Mouse (Mus musculus) lung, embryonic 14.5 days (tissue): Measurements from ENCODE around the gene Map3k20. TPM values are rescaled to one million over a fixed set of nuclear protein-coding genes. Genes with fewer than 3 reads are reported as not detected.
A peak's percentile ranks its signal among the peaks of the same experiment; 100 is the strongest.

ENCODE experiments used
- ATAC-seq: fragments of 200-750 bp; cut with Nextera tagmentation; 2 replicates; pipeline ENCODE4 v1.8.0; 2017; ENCODE audit warnings: mild to moderate bottlenecking, moderate TSS enrichment, moderate library complexity; ENCODE audit not compliant: insufficient read depth
- DNase-seq: peaks from one replicate; pipeline ENCODE4 v3.0.0-alpha.2; 2015
- H3K27ac ChIP-seq: fragments of 300-500 bp; sonication (generic); 2 replicates; pipeline ENCODE4 v1.5.1; 2014; ENCODE audit warnings: low read depth, mild to moderate bottlenecking, moderate library complexity
- H3K27me3 ChIP-seq: fragments of 300-500 bp; sonication (generic); 2 replicates; pipeline ENCODE4 v1.6.1; 2014; ENCODE audit warnings: low read length, control low read depth; ENCODE audit not compliant: insufficient read depth
- H3K36me3 ChIP-seq: fragments of 300-500 bp; sonication (generic); 2 replicates; pipeline ENCODE4 v1.6.1; 2014; ENCODE audit warnings: control low read depth; ENCODE audit not compliant: insufficient read depth
- H3K4me1 ChIP-seq: fragments of 300-500 bp; sonication (generic); 2 replicates; pipeline ENCODE4 v1.6.1; 2014; ENCODE audit warnings: antibody characterized with exemption, control low read depth; ENCODE audit not compliant: insufficient read depth
- H3K4me2 ChIP-seq: fragments of 300-500 bp; sonication (generic); 2 replicates; pipeline ENCODE4 v1.6.1; 2014; ENCODE audit warnings: mild to moderate bottlenecking
- H3K4me3 ChIP-seq: fragments of 300-500 bp; sonication (generic); 2 replicates; pipeline ENCODE4 v1.5.1; 2014; ENCODE audit warnings: low read depth, low read length
- H3K9ac ChIP-seq: fragments of 300-500 bp; sonication (generic); 2 replicates; pipeline ENCODE4 v1.6.1; 2014
- H3K9me3 ChIP-seq: fragments of 300-500 bp; sonication (generic); 2 replicates; pipeline ENCODE4 v1.6.1; 2016; ENCODE audit warnings: low read depth, low read length, control low read depth
- CTCF ChIP-seq: IDR thresholded peaks from 2 replicates; pipeline ENCODE4 v1.5.1; 2016; ENCODE audit warnings: antibody characterized with exemption, low read depth
- WGBS: fragments of 180-500 bp; shearing (Covaris S2); extraction: QIAGEN DNeasy Blood & Tissue Kit; methylation state at CpG from one replicate; pipeline ENCODE4 v1.1.7; 2014; 5-methylcytosine and 5-hydroxymethylcytosine counted together
- polyA plus RNA-seq: library from polyadenylated mRNA; unstranded; fragments of >200 nt; fragmentation: Nextera tagmentation; extraction: Ambion mirVana; gene quantifications from 2 replicates; pipeline ENCODE4 v1.2.1, GENCODE M21; 2014

The Map3k20 gene
- polyA plus RNA-seq, 1 experiment from 2014 or later: 36.4 TPM

DNA sequence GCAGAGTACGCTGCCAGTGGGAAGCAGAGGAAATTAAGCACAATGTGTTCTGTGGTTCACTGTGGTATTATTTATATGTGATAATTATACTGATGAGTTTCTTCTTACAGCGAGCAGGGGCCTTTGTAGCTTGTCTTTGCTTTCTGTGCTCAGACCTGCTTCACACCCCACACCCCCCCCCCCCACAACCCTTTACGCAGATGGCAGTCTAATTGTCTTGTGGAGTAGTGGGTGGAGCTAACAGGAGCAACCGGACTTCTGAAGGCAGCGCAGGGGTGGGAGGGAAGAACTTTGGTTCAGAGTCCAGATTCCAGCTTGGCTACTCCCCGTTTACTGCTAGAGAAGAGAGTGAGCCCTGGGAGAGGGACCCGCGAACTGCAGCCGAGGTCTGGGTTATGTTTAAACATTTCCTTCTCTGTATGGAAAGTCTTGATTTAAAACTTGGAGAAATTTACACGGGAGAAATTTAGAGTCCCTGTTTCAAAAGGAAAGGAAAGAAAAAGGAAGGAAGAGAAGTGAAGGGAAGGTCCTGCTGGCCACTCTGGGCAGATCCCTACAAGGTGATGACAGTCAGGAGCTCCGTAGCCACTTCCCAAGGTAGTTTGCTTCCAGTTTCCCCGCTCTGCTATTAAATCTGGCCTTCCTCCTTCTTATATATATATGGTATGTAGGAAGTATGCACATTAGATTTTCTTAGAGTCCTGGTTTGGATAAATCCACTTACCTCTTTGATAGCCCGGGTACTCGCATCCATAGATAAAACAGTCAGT is 30.4 kb upstream of the Map3k20 start:
- ATAC-seq (no peak), DNase-seq (peak; percentile 62)
- Histone ChIP-seq H3K4me1 (peaks cover 6% of the 10 kb centered on the region; the same call in 1 of the 2 replicates), H3K4me2 (peak overlapping the region; percentile 55), H3K36me3 (no peaks in the 10 kb centered on the region), H3K9ac (no peak overlapping the region; the same call in 1 of the 2 replicates), H3K9me3 (no peaks in the 10 kb centered on the region), H3K27me3 (no peaks in the 10 kb centered on the region), H3K4me3 (peak overlapping the region; percentile 9; the same call in 1 of the 2 replicates), H3K27ac (no peak overlapping the region)
- WGBS: 31% methylated on average over 14 of the region's 14 CpGs
- no peak for TF ChIP-seq CTCF

DNA sequence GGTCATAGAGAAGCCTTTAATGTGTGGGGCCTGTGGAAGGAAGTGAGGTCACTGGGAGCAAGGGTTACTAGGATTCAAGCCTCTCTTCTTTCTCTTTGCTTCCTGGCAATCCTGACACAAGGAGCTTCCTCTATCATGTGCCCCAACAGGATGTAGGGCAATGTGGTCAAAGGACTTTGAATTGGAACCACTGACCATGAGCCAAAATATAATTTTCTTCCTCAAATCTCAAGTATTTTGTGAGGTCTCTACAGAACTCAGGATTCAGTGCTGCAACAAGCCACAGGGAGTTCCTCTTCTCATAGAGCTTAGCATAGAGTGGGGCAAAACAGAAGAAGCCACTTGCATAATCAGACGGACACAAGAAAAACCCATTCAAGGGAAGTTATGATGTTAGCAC is 24.7 kb upstream of the Map3k20 start:
- Histone ChIP-seq H3K4me2 (no peak overlapping the region), H3K9me3 (no peaks in the 10 kb centered on the region), H3K4me3 (no peak overlapping the region), H3K4me1 (no peaks in the 10 kb centered on the region), H3K9ac (no peak overlapping the region), H3K36me3 (no peaks in the 10 kb centered on the region), H3K27ac (no peak overlapping the region), H3K27me3 (no peaks in the 10 kb centered on the region)
- 86% methylated on average over 1 of the region's 1 CpGs for WGBS
- no peak for DNase-seq
- no peak for TF ChIP-seq CTCF
- no peak for ATAC-seq

DNA sequence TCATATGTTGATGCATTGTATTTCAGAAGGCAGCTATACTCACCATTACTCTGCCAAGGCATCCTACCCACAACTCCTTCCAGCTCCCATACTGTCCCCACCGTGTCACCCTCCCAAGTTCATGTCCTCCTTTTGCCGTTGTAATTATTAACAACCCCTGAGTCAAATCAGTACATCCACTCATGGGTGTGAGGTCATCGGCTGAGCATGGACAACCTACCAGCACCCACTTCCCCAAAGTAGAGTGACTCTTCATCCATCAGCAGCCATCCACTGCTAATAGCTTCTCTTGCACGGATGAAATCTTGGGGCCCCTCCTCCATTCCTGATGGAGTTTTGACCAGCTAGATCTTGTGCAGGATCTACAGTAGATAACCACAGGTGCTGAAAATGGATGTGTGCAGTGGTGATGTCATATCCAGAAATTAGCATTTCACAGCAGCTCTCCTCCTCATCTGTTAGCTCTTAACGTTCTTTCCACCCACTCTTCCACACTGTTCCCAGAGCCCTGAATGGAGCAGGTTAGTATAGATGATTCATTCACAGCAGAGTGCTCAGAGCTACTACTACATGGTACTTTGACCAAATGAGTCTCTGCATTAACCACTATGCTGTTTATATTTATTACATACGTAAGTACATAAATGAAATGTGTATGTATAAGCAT is 22.5 kb upstream of the Map3k20 start:
- ATAC-seq (no peak), DNase-seq (no peak)
- Histone ChIP-seq H3K9ac (no peak overlapping the region), H3K4me1 (no peaks in the 10 kb centered on the region), H3K4me2 (no peak overlapping the region), H3K27ac (no peak overlapping the region), H3K27me3 (no peaks in the 10 kb centered on the region), H3K36me3 (no peaks in the 10 kb centered on the region), H3K4me3 (no peak overlapping the region), H3K9me3 (no peaks in the 10 kb centered on the region)
- whole genome bisulfite sequencing: 72% methylated on average over 6 of the region's 6 CpGs
- TF ChIP-seq CTCF: no peak

DNA sequence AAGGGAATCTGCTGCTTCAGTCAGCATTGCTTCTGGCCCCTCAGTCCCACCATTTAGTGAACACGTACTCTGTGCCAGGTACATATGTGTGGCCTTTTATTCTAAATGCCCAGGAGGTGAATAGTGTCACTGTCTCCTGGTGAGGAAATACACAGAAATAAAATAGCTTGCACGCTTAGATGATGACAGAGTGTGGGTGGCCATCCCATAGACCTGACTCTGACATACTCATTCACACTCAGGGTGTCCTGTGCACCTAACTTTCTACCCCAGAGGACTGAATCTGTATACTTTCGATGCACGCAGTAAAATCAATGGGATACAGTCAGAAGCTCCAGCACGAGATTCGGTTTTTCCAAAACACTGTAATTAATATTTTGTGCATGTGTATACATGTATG is 18.0 kb upstream of the Map3k20 start:
- no peak overlapping the region for H3K4me2 ChIP-seq
- DNase-seq (no peak), ATAC-seq (no peak)
- H3K9ac ChIP-seq: no peak overlapping the region
- H3K36me3 ChIP-seq: no peaks in the 10 kb centered on the region
- no peak for TF ChIP-seq CTCF
- no peaks in the 10 kb centered on the region for H3K4me1 ChIP-seq
- WGBS: 86% methylated on average over 6 of the region's 6 CpGs
- H3K27ac ChIP-seq: no peak overlapping the region
- no peaks in the 10 kb centered on the region for H3K9me3 ChIP-seq
- no peaks in the 10 kb centered on the region for H3K27me3 ChIP-seq
- H3K4me3 ChIP-seq: no peak overlapping the region

GRCm38 (mm10) chr2:72269651-72270341 is 15.6 kb upstream of the Map3k20 start:
- Histone ChIP-seq H3K36me3 (no peaks in the 10 kb centered on the region), H3K4me1 (no peaks in the 10 kb centered on the region), H3K9ac (no peak overlapping the region), H3K9me3 (no peaks in the 10 kb centered on the region), H3K27me3 (no peaks in the 10 kb centered on the region), H3K4me3 (no peak overlapping the region), H3K4me2 (no peak overlapping the region), H3K27ac (peak overlapping the region; percentile 65; the same call in 1 of the 2 replicates)
- DNase-seq (peak; percentile 74), ATAC-seq (peak; percentile 54; the same call in 1 of the 2 replicates)
- no peak for TF ChIP-seq CTCF
- 52% methylated on average over 4 of the region's 4 CpGs for WGBS

GRCm38 (mm10) chr2:72278247-72278873 is 7.1 kb upstream of the Map3k20 start:
- Histone ChIP-seq H3K4me2 (no peak overlapping the region), H3K4me3 (no peak overlapping the region), H3K36me3 (no peaks in the 10 kb centered on the region), H3K9me3 (no peaks in the 10 kb centered on the region), H3K9ac (no peak overlapping the region), H3K4me1 (no peaks in the 10 kb centered on the region; the same call in 1 of the 2 replicates), H3K27me3 (no peaks in the 10 kb centered on the region), H3K27ac (no peak overlapping the region)
- ATAC-seq (no peak), DNase-seq (no peak)
- no peak for TF ChIP-seq CTCF
- 66% methylated on average over 4 of the region's 4 CpGs for WGBS
